Mouse (Mus musculus): Measurements from ENCODE around the gene Cyb561. TPM values are rescaled to one million over a fixed set of nuclear protein-coding genes. Genes with fewer than 3 reads are reported as not detected.
A peak's percentile ranks its signal among the peaks of the same experiment; 100 is the strongest.

Gene Cyb561
- polyA plus RNA-seq (2017; shearing (Covaris generic)) = 1 to 10 TPM in 2 of 3 experiments, under 1 TPM in 1; 0.34 to 1.8 (median 1.3) TPM

GRCm38 (mm10) chr11:105952911-105953386 is at the start of gene Cyb561:
Gene Cyb561 (minus strand): TSS chr11:105953336.
- ATAC-seq = no peak

- peak; percentile 52 for ATAC-seq
These were observed 48.6 kb upstream of the Cyb561 start for GRCm38 (mm10) chr11:106001718-106002117.

GRCm38 (mm10) chr11:106000062-106000461 is 46.9 kb upstream of the Cyb561 start:
- ATAC-seq = no peak

- no peak for ATAC-seq
These were observed 41.2 kb upstream of the Cyb561 start, which contains the start of gene Ace3 for GRCm38 (mm10) chr11:105994375-105994774. Gene Ace3 (plus strand): TSS chr11:105994675.

GRCm38 (mm10) chr11:105990231-105990630 is 37.1 kb upstream of the Cyb561 start:
- ATAC-seq = no peak

GRCm38 (mm10) chr11:105989446-105989845 is 36.3 kb upstream of the Cyb561 start:
- no peak for ATAC-seq

- no peak for ATAC-seq
These were observed 34.3 kb upstream of the Cyb561 start for GRCm38 (mm10) chr11:105987446-105987845.

- no peak for ATAC-seq
These were observed 31.3 kb upstream of the Cyb561 start for GRCm38 (mm10) chr11:105984452-105984851.

GRCm38 (mm10) chr11:105978634-105979033 is 25.5 kb upstream of the Cyb561 start:
- ATAC-seq = no peak

GRCm38 (mm10) chr11:105978232-105978631 is 25.1 kb upstream of the Cyb561 start:
- ATAC-seq = no peak

- no peak for ATAC-seq
These were observed 22.5 kb upstream of the Cyb561 start for GRCm38 (mm10) chr11:105975636-105976035.

GRCm38 (mm10) chr11:105975050-105975449 is 21.9 kb upstream of the Cyb561 start:
- ATAC-seq = no peak

- no peak for ATAC-seq
These were observed 21.5 kb upstream of the Cyb561 start for GRCm38 (mm10) chr11:105974593-105974992.

- no peak for ATAC-seq
These were observed 16.4 kb upstream of the Cyb561 start for GRCm38 (mm10) chr11:105969516-105969915.

GRCm38 (mm10) chr11:105968948-105969347 is 15.8 kb upstream of the Cyb561 start:
- no peak for ATAC-seq

- no peak for ATAC-seq
These were observed 14.8 kb upstream of the Cyb561 start, which contains the start of gene Ace for GRCm38 (mm10) chr11:105967741-105968574. Gene Ace (plus strand): TSS chr11:105967945.

GRCm38 (mm10) chr11:105966288-105966687 is 13.2 kb upstream of the Cyb561 start:
- no peak for ATAC-seq

GRCm38 (mm10) chr11:105964691-105965090 is 11.6 kb upstream of the Cyb561 start:
- no peak for ATAC-seq

- ATAC-seq = no peak
These were observed 6.2 kb upstream of the Cyb561 start for GRCm38 (mm10) chr11:105959355-105959754.

GRCm38 (mm10) chr11:105958566-105958965 is 5.4 kb upstream of the Cyb561 start:
- no peak for ATAC-seq

- ATAC-seq = no peak
These were observed 4.4 kb upstream of the Cyb561 start for GRCm38 (mm10) chr11:105957501-105957900.

GRCm38 (mm10) chr11:105955815-105956430 is 2.8 kb upstream of the Cyb561 start:
- no peak for ATAC-seq

GRCm38 (mm10) chr11:105953402-105953801 is 266 bp upstream of the Cyb561 start:
- no peak for ATAC-seq

- ATAC-seq = no peak
These were observed 1.0 kb downstream of the Cyb561 start for GRCm38 (mm10) chr11:105952111-105952510.

All from inflammation-experienced regulatory T-cells, adult 6 months (primary cell).